Mouse (Mus musculus) neural tube, embryonic 12.5 days (tissue): ENCODE measurements around the gene Slc1a4. TPM values are rescaled to one million over a fixed set of nuclear protein-coding genes. Genes with fewer than 3 reads are reported as not detected.

Experiments
- ATAC-seq: fragments of 200-750 bp; cut with Nextera tagmentation; 2 replicates; pipeline ENCODE4 v1.8.0; 2017; ENCODE audit warnings: low read depth, mild to moderate bottlenecking, moderate TSS enrichment, moderate library complexity; ENCODE audit not compliant: low FRiP score
- H3K27ac ChIP-seq: fragments of 300-500 bp; sonication (generic); 2 replicates; pipeline ENCODE4 v1.5.1; 2016
- H3K27me3 ChIP-seq: fragments of 300-500 bp; sonication (generic); replicated peaks from 2 replicates; pipeline ENCODE4 v1.6.1; 2016; ENCODE audit warnings: mild to moderate bottlenecking
- H3K36me3 ChIP-seq: fragments of 300-500 bp; sonication (generic); 2 replicates; pipeline ENCODE4 v1.6.1; 2016; ENCODE audit warnings: mild to moderate bottlenecking
- H3K4me1 ChIP-seq: fragments of 300-500 bp; sonication (generic); 2 replicates; pipeline ENCODE4 v1.6.1; 2016
- H3K4me2 ChIP-seq: fragments of 300-500 bp; sonication (generic); replicated peaks from 2 replicates; pipeline ENCODE4 v1.6.1; 2016; ENCODE audit warnings: mild to moderate bottlenecking
- H3K4me3 ChIP-seq: fragments of 300-500 bp; sonication (generic); 2 replicates; pipeline ENCODE4 v1.5.1; 2016
- H3K9ac ChIP-seq: fragments of 300-500 bp; sonication (generic); 2 replicates; pipeline ENCODE4 v1.6.1; 2016; ENCODE audit warnings: mild to moderate bottlenecking
- H3K9me3 ChIP-seq: fragments of 300-500 bp; sonication (generic); 2 replicates; pipeline ENCODE4 v1.6.1; 2016; ENCODE audit warnings: mild to moderate bottlenecking
- WGBS: fragments of 180-500 bp; shearing (Covaris S2); methylation state at CpG from one replicate; pipeline ENCODE4 v1.1.7; 2016; 5-methylcytosine and 5-hydroxymethylcytosine counted together
- polyA plus RNA-seq: library from polyadenylated mRNA; unstranded; fragments of >200 nt; fragmentation: Nextera tagmentation; extraction: Ambion mirVana; gene quantifications from 2 replicates; pipeline ENCODE4 v1.2.1, GENCODE M21; 2016

Gene Slc1a4
- 25.9 and 27.8 TPM in 2 replicates for polyA plus RNA-seq

DNA sequence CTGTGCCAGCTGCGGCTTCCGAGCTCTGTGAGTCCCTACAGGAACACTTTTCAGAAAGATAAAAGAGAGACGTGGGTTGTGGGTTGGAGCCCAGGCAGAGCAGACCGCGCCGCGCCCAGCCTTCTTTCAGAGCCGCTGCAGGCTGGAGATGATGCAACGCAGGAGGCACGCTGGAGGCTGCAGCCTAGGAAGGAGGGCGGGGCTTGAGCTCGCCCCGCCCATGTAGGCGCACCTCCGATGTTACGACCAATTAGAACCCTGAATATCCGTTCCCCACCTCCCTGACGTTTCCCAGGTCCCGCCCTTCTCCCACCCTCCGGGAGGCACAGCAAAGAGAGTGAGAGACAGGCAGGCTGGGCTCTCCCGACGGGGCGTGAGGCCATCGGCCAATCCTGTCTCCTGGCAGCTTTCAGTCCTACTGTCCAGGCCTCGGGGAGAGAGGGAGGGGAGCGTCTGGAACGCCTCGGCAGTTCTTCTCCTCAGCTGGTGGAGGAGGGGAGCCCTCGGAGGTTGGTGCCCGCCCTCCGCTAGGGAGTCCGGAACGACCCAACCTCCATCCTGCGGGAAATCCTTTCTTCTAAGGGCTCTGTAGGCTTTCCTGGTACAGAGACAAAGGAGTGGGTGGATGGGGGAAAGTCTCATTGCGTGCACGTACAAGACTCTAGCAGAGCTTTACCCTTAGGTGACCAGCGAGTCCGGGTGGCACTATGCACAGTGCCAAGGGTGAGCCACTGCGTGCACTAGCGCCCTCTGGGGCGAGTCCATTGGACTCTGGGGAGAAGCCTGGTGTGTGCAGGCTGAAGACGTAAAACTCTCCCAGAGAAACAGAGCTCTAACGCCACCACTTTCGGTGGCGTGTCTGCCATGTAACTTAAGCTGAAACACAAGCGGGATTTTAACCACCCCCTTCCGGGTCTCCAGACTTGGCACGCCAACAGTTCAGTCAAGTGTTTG is at the start of gene Slc1a4:
Slc1a4 (minus strand) TSS at position 153 of the 954 bp plus-strand sequence.
- peak within 1 kb of the TSS; percentile 66 for H3K4me3 ChIP-seq
- H3K9me3 ChIP-seq = no peaks in the 10 kb centered on the region
- H3K27me3 ChIP-seq = no peaks in the 10 kb centered on the region
- peak within 1 kb of the TSS; percentile 77 for H3K9ac ChIP-seq
- peak; percentile 99 for ATAC-seq
- 0% methylated on average over 48 of the region's 48 CpGs for WGBS
- peak within 1 kb of the TSS; percentile 95 for H3K27ac ChIP-seq
- peak within 1 kb of the TSS; percentile 90 for H3K4me2 ChIP-seq
- H3K4me1 ChIP-seq = peaks cover 12% of the 10 kb centered on the region; the same call in 1 of the 2 replicates
- H3K36me3 ChIP-seq = no peaks in the 10 kb centered on the region

- no peak overlapping the region for H3K9ac ChIP-seq
- H3K27me3 ChIP-seq = no peaks in the 10 kb centered on the region
- WGBS = 83% methylated on average over 4 of the region's 4 CpGs
- H3K4me3 ChIP-seq = no peak overlapping the region
- H3K4me1 ChIP-seq = no peaks in the 10 kb centered on the region
- ATAC-seq = no peak
- no peak overlapping the region for H3K27ac ChIP-seq
- H3K4me2 ChIP-seq = no peak overlapping the region
- no peaks in the 10 kb centered on the region for H3K36me3 ChIP-seq
- no peaks in the 10 kb centered on the region for H3K9me3 ChIP-seq
Measured at GRCm38 (mm10) chr11:20380106-20380505, 47.6 kb upstream of the Slc1a4 start.

DNA sequence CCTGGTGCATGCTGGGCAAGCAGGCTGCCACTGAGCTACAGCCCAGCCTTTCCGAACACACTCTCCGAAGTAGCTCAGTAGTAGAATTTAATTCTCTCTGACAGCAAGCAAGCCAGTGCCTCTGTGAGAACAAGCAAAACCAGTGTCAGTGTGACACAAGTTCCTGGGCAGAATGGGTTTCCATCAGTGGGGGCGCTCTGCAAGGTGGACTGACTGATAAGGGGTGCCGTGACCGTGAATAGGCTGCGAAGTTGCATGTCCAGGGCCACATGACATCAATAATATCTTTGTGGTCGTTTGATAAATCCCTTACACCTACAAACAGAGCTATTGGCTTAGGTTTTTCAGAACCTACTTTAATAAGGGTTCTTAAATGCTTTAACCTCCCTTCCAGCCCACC is 44.1 kb upstream of the Slc1a4 start:
- 95% methylated on average over 7 of the region's 7 CpGs for WGBS

DNA sequence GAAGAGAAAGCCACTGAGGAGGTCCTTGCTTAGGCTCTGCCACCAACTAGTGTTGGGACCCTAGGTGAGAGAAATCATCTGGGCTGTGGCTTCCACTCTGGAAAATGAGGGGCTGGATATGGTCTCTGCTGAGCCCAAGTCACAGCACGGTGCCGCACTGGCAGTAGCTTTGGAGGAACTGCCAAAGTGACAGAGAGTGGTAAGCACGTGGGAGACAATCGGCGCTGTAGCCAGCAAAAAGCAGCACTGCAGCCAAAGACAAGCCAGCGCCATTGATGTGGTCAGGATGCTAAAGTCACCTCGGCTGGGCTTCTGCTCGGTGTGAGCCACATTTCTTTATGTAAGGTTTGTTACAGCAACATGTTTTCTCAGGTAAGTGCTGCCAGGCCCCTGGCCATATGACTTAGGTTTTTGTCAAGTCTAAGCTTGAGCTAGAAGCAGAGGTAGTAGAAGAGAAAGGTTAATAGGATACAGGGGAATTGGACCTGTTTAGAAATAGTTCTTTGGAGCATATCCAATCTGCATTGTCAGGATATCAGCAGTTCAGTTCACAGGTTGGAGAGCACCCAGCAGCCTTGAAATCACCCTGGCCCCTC is 40.2 kb upstream of the Slc1a4 start:
- Histone ChIP-seq H3K4me1 (no peaks in the 10 kb centered on the region), H3K27me3 (no peaks in the 10 kb centered on the region), H3K4me3 (no peak overlapping the region), H3K9ac (no peak overlapping the region), H3K4me2 (no peak overlapping the region), H3K27ac (no peak overlapping the region), H3K36me3 (no peaks in the 10 kb centered on the region), H3K9me3 (no peaks in the 10 kb centered on the region)
- ATAC-seq = no peak
- 86% methylated on average over 8 of the region's 8 CpGs for WGBS

More for the DNA sequence above, 44.1 kb upstream of the Slc1a4 start:
- H3K4me3 ChIP-seq = no peak overlapping the region
- no peak for ATAC-seq
- no peak overlapping the region for H3K4me2 ChIP-seq
- no peaks in the 10 kb centered on the region for H3K9me3 ChIP-seq
- H3K27me3 ChIP-seq = no peaks in the 10 kb centered on the region
- H3K9ac ChIP-seq = no peak overlapping the region
- H3K27ac ChIP-seq = no peak overlapping the region
- H3K4me1 ChIP-seq = no peaks in the 10 kb centered on the region
- H3K36me3 ChIP-seq = no peaks in the 10 kb centered on the region

DNA sequence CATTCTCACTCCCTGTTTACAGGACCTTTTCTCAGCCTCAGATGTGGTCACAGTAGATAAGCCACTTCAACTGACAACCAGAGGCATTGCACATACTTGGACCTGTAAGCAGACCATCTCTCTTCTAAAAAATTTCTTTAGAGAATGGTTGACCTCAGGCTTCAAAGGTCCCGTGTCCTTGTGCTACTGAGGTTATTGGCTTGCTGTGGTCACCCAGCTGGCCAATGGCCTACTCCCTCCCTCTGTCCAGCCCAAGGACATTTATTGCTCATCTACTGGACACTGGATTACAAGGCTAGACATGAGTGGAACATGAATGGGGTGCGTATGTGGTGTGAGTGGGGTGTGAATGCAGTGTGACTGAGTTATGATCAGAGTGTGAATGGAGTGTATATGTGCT is 38.0 kb upstream of the Slc1a4 start:
- H3K9ac ChIP-seq = no peak overlapping the region
- no peak overlapping the region for H3K4me3 ChIP-seq
- H3K4me2 ChIP-seq = no peak overlapping the region
- no peaks in the 10 kb centered on the region for H3K9me3 ChIP-seq
- no peaks in the 10 kb centered on the region for H3K4me1 ChIP-seq
- WGBS = 82% methylated on average over 2 of the region's 2 CpGs
- H3K27me3 ChIP-seq = no peaks in the 10 kb centered on the region
- H3K27ac ChIP-seq = no peak overlapping the region
- H3K36me3 ChIP-seq = no peaks in the 10 kb centered on the region
- no peak for ATAC-seq

DNA sequence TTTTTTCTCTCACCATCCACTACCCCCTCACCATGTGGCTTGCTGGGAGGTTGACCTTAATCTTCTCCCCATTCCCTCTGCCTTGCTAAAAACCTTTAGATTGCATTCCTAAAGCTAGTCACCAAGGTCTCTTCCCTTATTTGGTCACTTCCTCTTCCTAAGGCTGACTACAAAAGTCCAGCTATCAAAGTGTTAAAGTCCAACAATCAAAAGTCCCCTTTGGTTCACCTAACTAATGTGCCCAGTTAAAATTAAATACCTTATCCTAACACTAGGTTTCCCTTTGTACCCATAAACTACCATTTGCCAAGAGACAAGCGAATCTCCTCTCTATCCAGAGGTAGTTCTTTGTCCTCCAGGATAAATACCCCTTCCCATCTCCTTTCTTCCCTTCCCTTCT is 33.9 kb upstream of the Slc1a4 start:
- WGBS = 81% methylated on average over 1 of the region's 1 CpGs
- Histone ChIP-seq H3K4me1 (no peaks in the 10 kb centered on the region), H3K27me3 (no peaks in the 10 kb centered on the region), H3K9me3 (no peaks in the 10 kb centered on the region), H3K4me2 (no peak overlapping the region), H3K4me3 (no peak overlapping the region), H3K27ac (no peak overlapping the region), H3K9ac (no peak overlapping the region), H3K36me3 (no peaks in the 10 kb centered on the region)
- no peak for ATAC-seq

DNA sequence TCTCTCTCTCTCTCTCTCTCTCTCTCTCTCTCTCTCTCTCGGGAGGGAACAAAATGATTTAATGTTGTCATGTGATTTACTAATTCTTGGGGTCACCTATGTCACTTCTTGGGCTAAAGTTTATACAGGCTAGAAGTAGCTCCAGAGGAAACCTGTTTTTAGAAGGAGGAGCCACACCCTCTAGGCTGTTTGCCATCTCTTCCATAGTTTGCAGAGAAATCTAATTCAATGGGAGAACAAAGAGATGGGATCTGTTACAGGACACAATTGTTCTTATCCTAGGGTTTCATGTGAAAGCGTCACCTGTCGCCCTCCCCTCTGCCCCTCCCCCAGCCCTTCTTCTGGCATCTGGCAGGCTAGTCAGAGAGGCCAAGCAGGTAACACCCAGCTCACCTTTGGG is 28.8 kb upstream of the Slc1a4 start:
- ATAC-seq = no peak
- Histone ChIP-seq H3K9me3 (no peaks in the 10 kb centered on the region), H3K9ac (no peak overlapping the region), H3K36me3 (no peaks in the 10 kb centered on the region), H3K4me3 (no peak overlapping the region), H3K27ac (no peak overlapping the region), H3K4me1 (no peaks in the 10 kb centered on the region), H3K27me3 (no peaks in the 10 kb centered on the region), H3K4me2 (no peak overlapping the region)
- 72% methylated on average over 3 of the region's 3 CpGs for WGBS

GRCm38 (mm10) chr11:20357684-20358447 is 25.4 kb upstream of the Slc1a4 start:
- ATAC-seq = no peak
- no peak overlapping the region for H3K27ac ChIP-seq

GRCm38 (mm10) chr11:20348466-20348865 is 16.0 kb upstream of the Slc1a4 start:
- no peak for ATAC-seq
- no peak overlapping the region for H3K4me2 ChIP-seq
- no peaks in the 10 kb centered on the region for H3K9me3 ChIP-seq
- H3K4me1 ChIP-seq = no peaks in the 10 kb centered on the region
- no peaks in the 10 kb centered on the region for H3K36me3 ChIP-seq
- WGBS = 83% methylated on average over 2 of the region's 2 CpGs
- no peak overlapping the region for H3K27ac ChIP-seq
- H3K27me3 ChIP-seq = no peaks in the 10 kb centered on the region
- no peak overlapping the region for H3K9ac ChIP-seq
- H3K4me3 ChIP-seq = no peak overlapping the region

More at GRCm38 (mm10) chr11:20357684-20358447, 25.4 kb upstream of the Slc1a4 start:
- Histone ChIP-seq H3K9me3 (no peaks in the 10 kb centered on the region), H3K4me1 (no peaks in the 10 kb centered on the region), H3K36me3 (no peaks in the 10 kb centered on the region), H3K4me3 (no peak overlapping the region), H3K4me2 (no peak overlapping the region), H3K27me3 (no peaks in the 10 kb centered on the region), H3K9ac (no peak overlapping the region)
- WGBS = 63% methylated on average over 9 of the region's 9 CpGs

DNA sequence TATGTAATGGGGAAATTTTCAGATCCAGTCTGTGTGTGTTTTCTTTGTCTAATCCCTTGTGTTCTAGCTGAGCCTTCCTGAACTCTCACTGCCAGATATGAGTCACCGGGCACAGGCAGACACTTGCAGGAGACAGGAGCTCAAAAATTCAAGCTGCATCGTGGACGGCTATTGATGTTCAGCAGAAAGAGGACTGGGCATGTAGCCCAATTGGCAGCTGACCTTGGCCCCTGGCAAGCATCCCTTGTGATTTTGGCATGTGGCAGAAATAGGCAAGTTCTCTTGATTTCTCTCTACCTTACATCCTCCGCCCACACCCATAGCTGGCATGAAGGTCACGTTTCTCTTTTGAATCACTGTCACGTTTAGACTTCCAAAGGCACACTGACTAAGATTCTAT is 15.0 kb upstream of the Slc1a4 start:
- H3K27ac ChIP-seq = no peak overlapping the region
- no peak for ATAC-seq
- H3K4me3 ChIP-seq = no peak overlapping the region
- no peaks in the 10 kb centered on the region for H3K36me3 ChIP-seq
- H3K9me3 ChIP-seq = no peaks in the 10 kb centered on the region
- H3K27me3 ChIP-seq = no peaks in the 10 kb centered on the region
- no peak overlapping the region for H3K9ac ChIP-seq
- 92% methylated on average over 6 of the region's 6 CpGs for WGBS
- H3K4me2 ChIP-seq = no peak overlapping the region
- no peaks in the 10 kb centered on the region for H3K4me1 ChIP-seq

DNA sequence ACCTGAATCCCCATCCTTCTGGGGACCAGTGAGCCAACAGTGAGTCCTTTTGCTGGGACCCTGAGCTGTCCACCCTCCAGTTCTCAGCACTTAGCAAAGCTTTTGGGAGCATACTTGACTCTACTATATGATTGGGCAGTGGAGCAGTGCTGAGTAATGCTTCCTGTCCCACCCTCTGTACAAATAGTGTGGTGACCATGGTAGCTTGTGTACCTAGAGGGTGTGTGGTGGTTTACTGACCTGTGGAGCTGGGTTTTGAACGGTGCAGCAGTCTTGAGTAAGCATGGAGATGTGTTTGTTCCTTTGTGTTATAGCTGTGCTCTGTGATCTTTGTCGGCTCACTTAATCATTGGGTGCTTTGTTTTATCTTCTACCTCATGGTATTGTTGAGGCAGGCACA is 13.9 kb upstream of the Slc1a4 start:
- no peaks in the 10 kb centered on the region for H3K27me3 ChIP-seq
- no peak for ATAC-seq
- H3K9ac ChIP-seq = no peak overlapping the region
- no peaks in the 10 kb centered on the region for H3K36me3 ChIP-seq
- H3K27ac ChIP-seq = no peak overlapping the region
- H3K4me3 ChIP-seq = no peak overlapping the region
- H3K4me2 ChIP-seq = no peak overlapping the region
- no peaks in the 10 kb centered on the region for H3K4me1 ChIP-seq
- H3K9me3 ChIP-seq = no peaks in the 10 kb centered on the region
- 78% methylated on average over 2 of the region's 2 CpGs for WGBS

GRCm38 (mm10) chr11:20343952-20344351 is 11.4 kb upstream of the Slc1a4 start:
- H3K27me3 ChIP-seq = no peaks in the 10 kb centered on the region
- no peak overlapping the region for H3K4me3 ChIP-seq
- no peak overlapping the region for H3K4me2 ChIP-seq
- H3K9ac ChIP-seq = no peak overlapping the region
- ATAC-seq = no peak
- H3K27ac ChIP-seq = no peak overlapping the region
- H3K9me3 ChIP-seq = no peaks in the 10 kb centered on the region
- 94% methylated on average over 4 of the region's 4 CpGs for WGBS
- no peaks in the 10 kb centered on the region for H3K36me3 ChIP-seq
- no peaks in the 10 kb centered on the region for H3K4me1 ChIP-seq
